Mouse (Mus musculus) liver, adult (tissue): ENCODE results near the gene Magi1.

ENCODE experiments used
- GATA4 ChIP-seq: IDR thresholded peaks from 2 replicates; pipeline ENCODE4 v1.6.1; 2014; ENCODE audit warnings: mild to moderate bottlenecking, low read length; ENCODE audit not compliant: insufficient replicate concordance

Magi1 gene

GRCm38 (mm10) chr6:94134159-94134558 lies 149.6 kb downstream of the Magi1 start:
- TF ChIP-seq GATA4 = no peak

DNA sequence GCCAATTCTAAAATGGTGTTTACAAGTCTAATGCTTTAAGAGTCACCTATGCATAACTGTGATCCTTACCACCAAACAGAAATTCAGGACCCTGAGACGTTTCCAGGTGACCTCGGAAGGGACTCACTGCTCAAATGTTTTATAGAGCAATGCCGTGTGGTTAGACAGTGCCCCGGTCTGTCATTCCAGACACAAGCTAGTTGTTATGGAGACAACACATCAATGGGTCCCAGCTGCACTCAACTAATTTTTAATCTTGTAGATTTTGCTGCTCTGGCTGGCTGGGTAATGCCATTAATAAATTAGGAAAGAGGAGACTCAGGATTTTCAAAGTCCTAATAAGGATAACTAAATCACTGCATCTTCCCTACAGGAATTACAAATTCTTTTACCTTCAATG lies 151.7 kb downstream of the Magi1 start:
- no peak for TF ChIP-seq GATA4

GRCm38 (mm10) chr6:94130389-94130788 lies 153.3 kb downstream of the Magi1 start:
- TF ChIP-seq GATA4 = no peak

DNA sequence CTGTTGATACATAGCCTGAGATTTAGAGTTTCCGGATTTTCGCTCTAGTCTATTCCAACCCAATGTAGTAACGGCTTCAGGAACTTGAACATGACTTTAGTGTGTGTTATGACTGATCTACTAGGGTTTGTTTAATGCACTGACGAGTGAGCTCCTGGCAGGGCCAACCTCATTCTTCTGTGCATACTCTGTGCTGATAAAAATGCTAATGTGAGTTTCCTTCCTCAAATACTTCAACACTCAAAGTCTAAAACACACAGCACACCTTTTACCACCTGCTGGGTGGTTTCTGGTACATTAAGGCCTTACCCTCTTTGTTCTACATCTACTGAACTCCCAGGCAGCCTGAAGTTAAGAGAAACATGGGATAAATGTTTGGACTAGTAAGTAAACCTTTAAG lies 157.0 kb downstream of the Magi1 start:
- TF ChIP-seq GATA4 = no peak

- no peak for TF ChIP-seq GATA4
Measured at GRCm38 (mm10) chr6:94125144-94125543, 158.6 kb downstream of the Magi1 start.

- no peak for TF ChIP-seq GATA4
Measured at GRCm38 (mm10) chr6:94124279-94124678, 159.4 kb downstream of the Magi1 start.

- no peak for TF ChIP-seq GATA4
Measured at GRCm38 (mm10) chr6:94122566-94123150, 161.1 kb downstream of the Magi1 start.

DNA sequence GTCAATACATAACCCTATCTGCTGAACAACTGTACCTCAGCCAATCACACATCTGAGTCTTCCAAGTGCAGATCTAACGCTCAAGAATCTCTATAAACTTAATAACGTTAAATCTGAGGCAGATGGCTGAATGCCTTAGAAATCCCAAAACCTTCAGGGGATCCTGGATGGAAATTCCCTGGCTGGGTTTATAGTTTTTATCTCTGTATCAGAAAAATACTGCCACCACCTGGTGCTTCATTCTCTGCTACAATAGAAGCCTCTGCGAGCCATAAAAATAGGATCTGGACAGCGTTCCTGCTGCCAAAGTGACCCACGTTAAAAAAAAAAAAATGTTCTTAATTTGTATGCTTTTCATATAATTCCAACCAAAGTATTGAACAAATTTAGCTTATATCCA lies 162.2 kb downstream of the Magi1 start:
- TF ChIP-seq GATA4 = no peak

GRCm38 (mm10) chr6:94116434-94117432 lies 167.0 kb downstream of the Magi1 start:
- no peak for TF ChIP-seq GATA4

DNA sequence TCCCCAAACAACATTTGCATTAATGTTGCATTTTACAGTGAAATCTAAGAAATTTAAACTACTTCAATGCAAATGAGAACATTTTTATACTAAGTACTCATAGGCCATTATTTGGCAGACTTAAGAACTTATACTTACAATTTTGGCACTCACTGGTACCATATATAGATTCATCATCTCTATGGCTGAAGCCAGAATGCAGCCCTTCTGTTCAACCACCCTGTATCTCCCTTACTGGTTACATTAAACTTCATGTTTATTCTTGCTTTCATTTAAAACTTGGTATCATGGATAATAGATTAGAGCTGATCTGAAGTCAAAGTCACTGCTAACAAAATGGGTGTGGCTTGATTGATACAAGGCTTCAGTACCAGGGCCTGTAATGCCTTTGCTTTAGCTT lies 171.9 kb downstream of the Magi1 start:
- TF ChIP-seq GATA4 = no peak

DNA sequence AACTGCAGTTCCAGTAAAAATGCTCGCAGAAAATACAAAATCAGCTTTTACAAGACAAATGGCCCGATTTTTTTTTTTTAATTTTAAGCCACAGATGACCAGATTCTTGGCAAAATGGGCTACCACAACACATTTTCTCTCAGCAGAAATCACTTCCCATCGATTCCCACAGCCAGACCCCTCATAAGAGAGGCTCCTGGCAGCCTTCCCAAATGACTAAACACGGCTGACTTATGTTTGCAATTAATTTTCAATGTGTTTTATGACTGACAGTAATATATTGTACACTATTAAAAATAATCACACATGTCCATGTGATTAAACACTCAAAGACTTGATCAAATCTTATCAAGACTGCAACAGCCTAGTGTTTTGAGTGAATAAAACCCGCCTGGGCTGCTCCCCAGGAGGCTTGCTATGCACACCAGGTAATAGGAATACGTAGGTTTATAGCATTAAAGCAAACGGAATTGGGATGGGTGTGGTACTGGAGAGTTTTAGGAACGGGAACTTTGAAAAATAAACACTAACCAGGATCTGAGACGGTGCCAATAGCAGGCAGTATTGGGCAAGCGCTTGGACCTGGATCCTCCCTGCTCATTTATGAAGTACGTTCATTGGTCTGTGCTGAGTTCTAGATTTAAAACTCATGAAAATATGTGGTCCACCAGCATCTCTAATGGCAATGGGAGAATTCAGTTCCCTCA lies 176.2 kb downstream of the Magi1 start:
- no peak for TF ChIP-seq GATA4

DNA sequence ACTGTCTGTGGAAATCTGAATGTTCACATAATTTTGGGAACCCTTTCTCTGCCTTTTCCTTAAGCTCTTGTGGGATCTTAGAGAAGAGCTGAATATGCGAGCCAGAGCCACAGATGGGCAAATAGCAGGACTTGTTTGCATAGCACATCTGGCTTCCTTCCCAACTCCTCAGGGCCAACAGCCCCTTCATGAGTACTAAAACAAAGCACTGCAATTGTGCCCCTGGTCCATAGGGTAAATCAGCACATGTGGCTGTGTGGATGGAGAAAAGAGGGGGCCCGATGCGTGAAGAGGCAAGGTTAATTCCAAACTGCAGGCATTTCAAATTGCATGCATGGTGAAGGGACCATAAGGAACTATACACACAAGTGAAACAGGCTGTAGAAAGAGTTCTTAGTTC lies 180.1 kb downstream of the Magi1 start:
- TF ChIP-seq GATA4 = no peak

GRCm38 (mm10) chr6:94101256-94101655 lies 182.5 kb downstream of the Magi1 start:
- TF ChIP-seq GATA4 = no peak

- no peak for TF ChIP-seq GATA4
Measured at GRCm38 (mm10) chr6:94094924-94095685, 188.6 kb downstream of the Magi1 start.
